Mouse (Mus musculus): Measurements from ENCODE around the gene Ctnnd1. TPM values are rescaled to one million over a fixed set of nuclear protein-coding genes. Genes with fewer than 3 reads are reported as not detected.
A peak's percentile ranks its signal among the peaks of the same experiment; 100 is the strongest.

Ctnnd1 gene
- polyA plus RNA-seq, 1 experiment from 2014 or later, result 10.8 TPM

GRCm38 (mm10) chr2:84670569-84670933, 20.0 kb upstream of the Ctnnd1 start, which contains the start of gene Selenoh:
Selenoh (minus strand) TSS chr2:84670770.
- peak; percentile 80 for DNase-seq
- no peaks in the 10 kb centered on the region for H3K9me3 ChIP-seq (replicated peaks)
- peak within 1 kb of the TSS; percentile 92 for H3K4me3 ChIP-seq (replicated peaks)
- peaks cover 41% of the 10 kb centered on the region for H3K36me3 ChIP-seq
- ATAC-seq (ENCODE audit: low read depth), result peak; percentile 89
- H3K9ac ChIP-seq, result peak within 1 kb of the TSS; percentile 92
- peak within 1 kb of the TSS; percentile 88 for H3K27ac ChIP-seq
- no peaks in the 10 kb centered on the region for H3K27me3 ChIP-seq
- under 1% methylated on average over 20 of the region's 20 CpGs for WGBS (ENCODE audit: insufficient replicate concordance)
- peaks cover 22% of the 10 kb centered on the region for H3K4me1 ChIP-seq (replicated peaks)
- H3K4me2 ChIP-seq, result peak within 1 kb of the TSS; percentile 95

GRCm38 (mm10) chr2:84669828-84670568, 19.4 kb upstream of the Ctnnd1 start:
- peak overlapping the region; percentile 92 for H3K4me3 ChIP-seq (replicated peaks)
- peak overlapping the region; percentile 88 for H3K27ac ChIP-seq
- DNase-seq (no peak), ATAC-seq (ENCODE audit: low read depth) (peak; percentile 65)
- H3K4me2 ChIP-seq, result peak overlapping the region; percentile 95
- peaks cover 22% of the 10 kb centered on the region for H3K4me1 ChIP-seq (replicated peaks)
- 3% methylated on average over 39 of the region's 39 CpGs for WGBS (ENCODE audit: insufficient replicate concordance)
- H3K27me3 ChIP-seq, result no peaks in the 10 kb centered on the region
- H3K36me3 ChIP-seq, result peaks cover 35% of the 10 kb centered on the region
- peak overlapping the region; percentile 92 for H3K9ac ChIP-seq
- H3K9me3 ChIP-seq (replicated peaks), result no peaks in the 10 kb centered on the region

- ATAC-seq (ENCODE audit: low read depth) (no peak), DNase-seq (no peak)
- H3K9ac ChIP-seq, result no peak overlapping the region
- WGBS (ENCODE audit: insufficient replicate concordance), result 39% methylated on average over 12 of the region's 12 CpGs
- no peak overlapping the region for H3K4me2 ChIP-seq
- H3K4me1 ChIP-seq (replicated peaks), result peaks cover 20% of the 10 kb centered on the region
- H3K36me3 ChIP-seq, result peaks cover 10% of the 10 kb centered on the region; the same call in 1 of the 2 replicates
- H3K27ac ChIP-seq, result peak overlapping the region; percentile 45; the same call in 1 of the 2 replicates
- no peaks in the 10 kb centered on the region for H3K9me3 ChIP-seq (replicated peaks)
- H3K4me3 ChIP-seq (replicated peaks), result no peak overlapping the region
- H3K27me3 ChIP-seq, result no peaks in the 10 kb centered on the region
Measured at GRCm38 (mm10) chr2:84666081-84666480, 15.5 kb upstream of the Ctnnd1 start.

- H3K4me2 ChIP-seq, result no peak overlapping the region
- H3K9me3 ChIP-seq (replicated peaks), result no peaks in the 10 kb centered on the region
- H3K9ac ChIP-seq, result no peak overlapping the region
- no peaks in the 10 kb centered on the region; the same call in 1 of the 2 replicates for H3K4me1 ChIP-seq (replicated peaks)
- ATAC-seq (ENCODE audit: low read depth) (no peak; the same call in 1 of the 2 replicates), DNase-seq (peak; percentile 47)
- H3K4me3 ChIP-seq (replicated peaks), result no peak overlapping the region
- no peak overlapping the region for H3K27ac ChIP-seq
- WGBS (ENCODE audit: insufficient replicate concordance), result 23% methylated on average over 2 of the region's 2 CpGs
- H3K27me3 ChIP-seq, result no peaks in the 10 kb centered on the region
- H3K36me3 ChIP-seq, result no peaks in the 10 kb centered on the region
Measured at GRCm38 (mm10) chr2:84662866-84663265, 12.3 kb upstream of the Ctnnd1 start.

- 51% methylated on average over 3 of the region's 3 CpGs for WGBS (ENCODE audit: insufficient replicate concordance)
- peak; percentile 55 for ATAC-seq (ENCODE audit: low read depth)
- H3K27me3 ChIP-seq, result no peaks in the 10 kb centered on the region
Measured at GRCm38 (mm10) chr2:84660253-84660652, 9.7 kb upstream of the Ctnnd1 start.

GRCm38 (mm10) chr2:84658806-84659205, 8.2 kb upstream of the Ctnnd1 start, which contains the start of gene Btbd18:
Btbd18 (plus strand) TSS chr2:84659079.
- DNase-seq (no peak), ATAC-seq (ENCODE audit: low read depth) (no peak)
- H3K36me3 ChIP-seq, result no peaks in the 10 kb centered on the region
- H3K4me3 ChIP-seq (replicated peaks), result no peak within 1 kb of the TSS
- no peak within 1 kb of the TSS for H3K4me2 ChIP-seq
- H3K27me3 ChIP-seq, result no peaks in the 10 kb centered on the region
- H3K4me1 ChIP-seq (replicated peaks), result no peaks in the 10 kb centered on the region
- H3K27ac ChIP-seq, result no peak within 1 kb of the TSS
- H3K9me3 ChIP-seq (replicated peaks), result no peaks in the 10 kb centered on the region
- no peak within 1 kb of the TSS for H3K9ac ChIP-seq
- WGBS (ENCODE audit: insufficient replicate concordance), result 87% methylated on average over 32 of the region's 32 CpGs

More at GRCm38 (mm10) chr2:84660253-84660652, 9.7 kb upstream of the Ctnnd1 start:
- no peaks in the 10 kb centered on the region for H3K36me3 ChIP-seq
- H3K27ac ChIP-seq, result no peak overlapping the region
- DNase-seq, result no peak
- no peaks in the 10 kb centered on the region for H3K9me3 ChIP-seq (replicated peaks)
- no peaks in the 10 kb centered on the region; the same call in 1 of the 2 replicates for H3K4me1 ChIP-seq (replicated peaks)
- no peak overlapping the region for H3K4me2 ChIP-seq
- H3K4me3 ChIP-seq (replicated peaks), result no peak overlapping the region
- no peak overlapping the region for H3K9ac ChIP-seq

- H3K9ac ChIP-seq, result no peak overlapping the region
- ATAC-seq (ENCODE audit: low read depth), result no peak
- 36% methylated on average over 1 of the region's 1 CpGs for WGBS (ENCODE audit: insufficient replicate concordance)
- H3K36me3 ChIP-seq, result no peaks in the 10 kb centered on the region
- H3K4me3 ChIP-seq (replicated peaks), result no peak overlapping the region
- H3K4me1 ChIP-seq (replicated peaks), result peaks cover 4% of the 10 kb centered on the region
- no peaks in the 10 kb centered on the region for H3K27me3 ChIP-seq
- no peak overlapping the region for H3K4me2 ChIP-seq
- no peak for DNase-seq
- no peak overlapping the region for H3K27ac ChIP-seq
- no peaks in the 10 kb centered on the region for H3K9me3 ChIP-seq (replicated peaks)
Measured at GRCm38 (mm10) chr2:84655864-84656263, 5.3 kb upstream of the Ctnnd1 start.

GRCm38 (mm10) chr2:84653354-84653753, 2.8 kb upstream of the Ctnnd1 start:
- H3K27ac ChIP-seq, result no peak overlapping the region
- no peak overlapping the region for H3K9ac ChIP-seq
- no peaks in the 10 kb centered on the region for H3K9me3 ChIP-seq (replicated peaks)
- H3K4me2 ChIP-seq, result no peak overlapping the region
- DNase-seq, result no peak
- no peaks in the 10 kb centered on the region for H3K27me3 ChIP-seq
- ATAC-seq (ENCODE audit: low read depth), result no peak
- H3K36me3 ChIP-seq, result no peaks in the 10 kb centered on the region
- no peak overlapping the region for H3K4me3 ChIP-seq (replicated peaks)
- peaks cover 15% of the 10 kb centered on the region for H3K4me1 ChIP-seq (replicated peaks)

GRCm38 (mm10) chr2:84649674-84650073, 891 bp downstream of the Ctnnd1 start:
- Histone ChIP-seq H3K27ac (peak overlapping the region; percentile 85), H3K4me2 (peak overlapping the region; percentile 76), H3K4me3 (replicated peaks) (peak overlapping the region; percentile 71), H3K4me1 (replicated peaks) (peaks cover 42% of the 10 kb centered on the region), H3K9me3 (replicated peaks) (no peaks in the 10 kb centered on the region), H3K36me3 (no peaks in the 10 kb centered on the region), H3K27me3 (no peaks in the 10 kb centered on the region), H3K9ac (peak overlapping the region; percentile 85)
- peak; percentile 32 for DNase-seq
- peak; percentile 62; the same call in 1 of the 2 replicates for ATAC-seq (ENCODE audit: low read depth)
- WGBS (ENCODE audit: insufficient replicate concordance), result 0% methylated on average over 10 of the region's 10 CpGs

- Histone ChIP-seq H3K36me3 (no peaks in the 10 kb centered on the region), H3K9me3 (replicated peaks) (no peaks in the 10 kb centered on the region), H3K4me2 (peak overlapping the region; percentile 50), H3K9ac (peak overlapping the region; percentile 27; the same call in 1 of the 2 replicates), H3K4me3 (replicated peaks) (peak overlapping the region; percentile 40), H3K27me3 (no peaks in the 10 kb centered on the region), H3K27ac (no peak overlapping the region), H3K4me1 (replicated peaks) (peaks cover 48% of the 10 kb centered on the region)
- DNase-seq (no peak), ATAC-seq (ENCODE audit: low read depth) (no peak)
- WGBS (ENCODE audit: insufficient replicate concordance), result 53% methylated on average over 6 of the region's 6 CpGs
Measured at GRCm38 (mm10) chr2:84648369-84648768, 2.2 kb downstream of the Ctnnd1 start.

- Histone ChIP-seq H3K27ac (no peak overlapping the region), H3K27me3 (no peaks in the 10 kb centered on the region), H3K4me3 (replicated peaks) (no peak overlapping the region), H3K9ac (no peak overlapping the region), H3K36me3 (no peaks in the 10 kb centered on the region), H3K9me3 (replicated peaks) (no peaks in the 10 kb centered on the region), H3K4me2 (no peak overlapping the region), H3K4me1 (replicated peaks) (peaks cover 55% of the 10 kb centered on the region)
- ATAC-seq (ENCODE audit: low read depth) (no peak), DNase-seq (no peak)
- 81% methylated on average over 6 of the region's 6 CpGs for WGBS (ENCODE audit: insufficient replicate concordance)
Measured at GRCm38 (mm10) chr2:84647051-84647568, 3.5 kb downstream of the Ctnnd1 start.
